In the genomic region with DNA sequence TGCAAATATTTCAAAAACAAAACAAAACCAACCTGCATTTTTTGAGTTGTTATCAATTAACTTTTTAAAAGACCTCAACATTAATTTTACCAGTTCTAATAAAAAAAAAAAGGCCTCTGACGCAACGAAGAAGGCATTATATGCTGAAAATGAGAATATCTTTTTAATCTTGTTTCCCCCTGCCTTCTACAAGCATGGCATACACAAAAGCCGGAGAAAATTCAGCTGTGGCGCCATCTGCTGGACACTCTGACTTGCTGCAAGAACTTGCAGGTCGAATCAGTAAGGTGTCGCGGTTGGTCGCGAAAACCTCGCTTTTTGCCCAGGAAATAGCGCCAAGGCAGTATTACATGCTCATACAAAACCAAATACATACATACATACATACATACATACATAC, we compare ENCODE assay signal across 8 mouse cellular contexts. TPM values are rescaled to one million over a fixed set of nuclear protein-coding genes. Genes with fewer than 3 reads are reported as not detected.
DNase-seq lines count a peak whose midpoint lies in the region; ATAC-seq and TF ChIP-seq lines count a peak whose summit lies in the region.

No protein-coding gene starts in this region.

- peak overlapping the region; percentile 68; the same call in 1 of the 2 replicates for H3K4me2 ChIP-seq in forebrain, embryonic 11.5 days (ENCODE audit: low read depth, low read length, severe bottlenecking)
- peak overlapping the region; percentile 71 for H3K4me2 ChIP-seq in lung, embryonic 15.5 days

- peak; percentile 74 for TF ChIP-seq CTCF in E14TG2a.4 (conservative IDR thresholded peaks at IDR 0.05; ENCODE audit: low read length)
- TF ChIP-seq CTCF in olfactory bulb, adult 2 months (IDR thresholded peaks at IDR 0.05; ENCODE audit: insufficient read depth, low read depth, low read length): peak; percentile 74

- TF ChIP-seq POLR2A in olfactory bulb, adult 2 months (IDR thresholded peaks at IDR 0.05; ENCODE audit: insufficient read depth, low read depth, low read length): no peak

- no peaks in the 10 kb centered on the region for H3K9me3 ChIP-seq in E14TG2a.4 (ENCODE audit: low read length)
- no peaks in the 10 kb centered on the region for H3K9me3 ChIP-seq in forebrain, embryonic 11.5 days (ENCODE audit: control insufficient read depth, low read length)
- H3K9me3 ChIP-seq in lung, embryonic 15.5 days: no peaks in the 10 kb centered on the region

- DNase-seq in c-Kit-negative CD71-positive TER-119-positive erythroid progenitor cells, embryonic 14.5 days (ENCODE audit: low read depth, low spot score): peak; percentile 87
- peak; percentile 96 for DNase-seq in forebrain, embryonic 11.5 days (ENCODE audit: low spot score)
- DNase-seq in heart, postnatal 25 days (ENCODE audit: low spot score): peak; percentile 64
- peak; percentile 85 for DNase-seq in layer of hippocampus, adult 11-12 months (ENCODE audit: low spot score)
- peak; percentile 90 for DNase-seq in thymus, postnatal 0 days (ENCODE audit: low spot score)

- intact Hi-C loops in heart, postnatal 25 days (cut with DNase I): loop anchor here (1.0 to 5.0 kb wide), 4 partner anchors 41 to 115 kb away; partner anchors contain the start of genes Gm49450 and Tuba1a

- H3K27me3 ChIP-seq in E14TG2a.4 (ENCODE audit: insufficient read depth, low read length): no peaks in the 10 kb centered on the region
- H3K27me3 ChIP-seq in forebrain, embryonic 11.5 days (ENCODE audit: control insufficient read depth, insufficient read depth, low read length): no peaks in the 10 kb centered on the region
- H3K27me3 ChIP-seq in lung, embryonic 15.5 days: no peaks in the 10 kb centered on the region

- no peak for ATAC-seq in forebrain, embryonic 11.5 days (replicated peaks; ENCODE audit: low FRiP score)
- no peak for ATAC-seq in lung, embryonic 15.5 days (ENCODE audit: borderline replicate concordance, extremely low read depth, low FRiP score, low TSS enrichment)

- WGBS in forebrain, embryonic 11.5 days: 3% methylated on average over 11 of the region's 11 CpGs
- 3% methylated on average over 11 of the region's 11 CpGs for WGBS in lung, embryonic 15.5 days
- 1% methylated on average over 11 of the region's 11 CpGs for WGBS in olfactory bulb, adult 2 months

- no peak overlapping the region for H3K9ac ChIP-seq in forebrain, embryonic 11.5 days (ENCODE audit: low read length)
- no peak overlapping the region; the same call in 1 of the 2 replicates for H3K9ac ChIP-seq in lung, embryonic 15.5 days

- H3K27ac ChIP-seq in forebrain, embryonic 11.5 days (ENCODE audit: low read depth, low read length): no peak overlapping the region; the same call in 1 of the 2 replicates
- H3K27ac ChIP-seq in lung, embryonic 15.5 days: peak overlapping the region; percentile 93; the same call in 1 of the 2 replicates
- H3K27ac ChIP-seq in olfactory bulb, adult 2 months (ENCODE audit: insufficient read depth, low read depth, low read length): no peak overlapping the region

- peak overlapping the region; percentile 70; the same call in 1 of the 2 replicates for H3K4me3 ChIP-seq in E14TG2a.4 (replicated peaks; ENCODE audit: low read length)
- no peak overlapping the region for H3K4me3 ChIP-seq in forebrain, embryonic 11.5 days (ENCODE audit: low read depth, low read length)
- no peak overlapping the region; the same call in 1 of the 2 replicates for H3K4me3 ChIP-seq in lung, embryonic 15.5 days
- H3K4me3 ChIP-seq in olfactory bulb, adult 2 months (ENCODE audit: insufficient read depth, low read depth, low read length): no peak overlapping the region

- H3K4me1 ChIP-seq in E14TG2a.4 (replicated peaks; ENCODE audit: low read depth, low read length): peaks cover 90% of the 10 kb centered on the region
- peaks cover 36% of the 10 kb centered on the region for H3K4me1 ChIP-seq in forebrain, embryonic 11.5 days (replicated peaks; ENCODE audit: control insufficient read depth, insufficient read depth, low read length)
- H3K4me1 ChIP-seq in lung, embryonic 15.5 days: peaks cover 48% of the 10 kb centered on the region
- peaks cover 26% of the 10 kb centered on the region for H3K4me1 ChIP-seq in olfactory bulb, adult 2 months (ENCODE audit: control insufficient read depth, insufficient read depth, low read length)

- no peaks in the 10 kb centered on the region for H3K36me3 ChIP-seq in E14TG2a.4 (ENCODE audit: insufficient read depth, low read length)
- no peaks in the 10 kb centered on the region for H3K36me3 ChIP-seq in forebrain, embryonic 11.5 days (ENCODE audit: control insufficient read depth, insufficient read depth, low read length)
- no peaks in the 10 kb centered on the region for H3K36me3 ChIP-seq in lung, embryonic 15.5 days

RNA-seq across cellular contexts. Expression of gene Tuba1c, which starts 35.8 kb away (rescaled TPM):
- 142 and 160 TPM in 2 replicates for polyA plus RNA-seq in forebrain, embryonic 11.5 days (2014; fragmentation: Nextera tagmentation; extraction: Ambion mirVana)
- total RNA-seq in heart, postnatal 25 days (2021): 10 to 100 TPM; 33.5 to 33.7 TPM
- 211 and 224 TPM in 2 replicates for polyA plus RNA-seq in lung, embryonic 15.5 days (2015; fragmentation: Nextera tagmentation; extraction: Ambion mirVana)
- polyA plus RNA-seq in olfactory bulb, adult 2 months (2012; ENCODE audit: insufficient read depth, insufficient read length, low replicate concordance, missing spikeins): not detected in 2 replicates
- 153 and 156 TPM in 2 replicates for polyA plus RNA-seq in thymus, postnatal 0 days (2015; fragmentation: Nextera tagmentation; extraction: Ambion mirVana)

RNA-seq across cellular contexts. Expression of gene Tuba1a, which starts 40.4 kb away (rescaled TPM):
- polyA plus RNA-seq in forebrain, embryonic 11.5 days (2014; fragmentation: Nextera tagmentation; extraction: Ambion mirVana): 5,083 and 5,852 TPM in 2 replicates
- 100 to 1,000 TPM in 1 of 2 experiments, 10 to 100 TPM in 1; 99.4 to 105 TPM for total RNA-seq in heart, postnatal 25 days (2021)
- polyA plus RNA-seq in lung, embryonic 15.5 days (2015; fragmentation: Nextera tagmentation; extraction: Ambion mirVana): 1,060 and 1,067 TPM in 2 replicates
- polyA plus RNA-seq in olfactory bulb, adult 2 months (2012; ENCODE audit: insufficient read depth, insufficient read length, low replicate concordance, missing spikeins): 1,035 TPM in 1 of 2 replicates, not detected in the other
- polyA plus RNA-seq in thymus, postnatal 0 days (2015; fragmentation: Nextera tagmentation; extraction: Ambion mirVana): 227 and 236 TPM in 2 replicates

RNA-seq across cellular contexts. Expression of gene Gm49450, which starts 40.5 kb away (rescaled TPM):
- not detected in 2 replicates for polyA plus RNA-seq in forebrain, embryonic 11.5 days (2014; fragmentation: Nextera tagmentation; extraction: Ambion mirVana)
- not detected for total RNA-seq in heart, postnatal 25 days (2021)
- polyA plus RNA-seq in lung, embryonic 15.5 days (2015; fragmentation: Nextera tagmentation; extraction: Ambion mirVana): not detected in 2 replicates
- not detected in 2 replicates for polyA plus RNA-seq in olfactory bulb, adult 2 months (2012; ENCODE audit: insufficient read depth, insufficient read length, low replicate concordance, missing spikeins)
- not detected in 2 replicates for polyA plus RNA-seq in thymus, postnatal 0 days (2015; fragmentation: Nextera tagmentation; extraction: Ambion mirVana)

RNA-seq across cellular contexts. Expression of gene Tuba1b, which starts 59.5 kb away (rescaled TPM):
- 2,366 and 2,605 TPM in 2 replicates for polyA plus RNA-seq in forebrain, embryonic 11.5 days (2014; fragmentation: Nextera tagmentation; extraction: Ambion mirVana)
- 100 to 1,000 TPM; 163 to 175 TPM for total RNA-seq in heart, postnatal 25 days (2021)
- 1,916 and 1,998 TPM in 2 replicates for polyA plus RNA-seq in lung, embryonic 15.5 days (2015; fragmentation: Nextera tagmentation; extraction: Ambion mirVana)
- polyA plus RNA-seq in olfactory bulb, adult 2 months (2012; ENCODE audit: insufficient read depth, insufficient read length, low replicate concordance, missing spikeins): 649 and 1,228 TPM in 2 replicates
- 1,370 and 1,449 TPM in 2 replicates for polyA plus RNA-seq in thymus, postnatal 0 days (2015; fragmentation: Nextera tagmentation; extraction: Ambion mirVana)

Comparison
In these comparisons a context has a peak if more than half of its experiments do, and no peak if none do; other contexts are left out.
1. RNA of gene Tuba1c, which starts 35.8 kb away (polyA plus RNA-seq): 211 to 224 TPM in lung, embryonic 15.5 days, 153 to 156 TPM in thymus, postnatal 0 days and 142 to 160 TPM in forebrain, embryonic 11.5 days; not detected in olfactory bulb, adult 2 months; every median in the first group is over 100 times any median in the second.
2. Peak in every context shown above with its lines, with median percentiles within 50 percentile points of each other: DNase-seq.